Mouse (Mus musculus) B cell, adult (primary cell): ENCODE measurements around the gene Iffo1. TPM values are rescaled to one million over a fixed set of nuclear protein-coding genes. Genes with fewer than 3 reads are reported as not detected.

Source experiments
- total RNA-seq: library from RNA; stranded (reverse); gene quantifications from 4 replicates; pipeline ENCODE4 v1.2.4, GENCODE M21; 2023; ENCODE audit not compliant: inconsistent age

Gene Iffo1
- 34.0 to 42.8 TPM (median 41.9 TPM) in 4 replicates for total RNA-seq

DNA sequence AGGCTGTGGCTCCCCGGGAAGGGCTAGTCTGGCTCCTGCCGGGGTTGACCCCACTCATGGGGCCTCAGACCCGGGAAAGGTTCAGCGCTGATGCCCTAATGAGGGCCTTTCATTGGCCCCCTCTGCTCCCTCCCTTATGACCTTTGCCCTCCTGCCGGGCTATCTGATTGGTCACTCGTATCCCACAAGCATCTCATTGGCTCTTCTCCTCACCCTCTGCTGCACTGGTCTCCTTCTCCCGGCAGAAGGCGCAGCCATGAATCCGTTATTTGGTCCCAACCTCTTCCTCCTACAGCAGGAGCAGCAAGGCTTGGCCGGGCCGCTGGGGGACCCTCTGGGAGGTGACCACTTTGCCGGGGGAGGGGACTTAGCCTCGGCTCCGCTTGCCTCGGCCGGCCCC, at the start of gene Iffo1:
Iffo1 (plus strand) TSS at position 241 of the 400 bp plus-strand sequence.

DNA sequence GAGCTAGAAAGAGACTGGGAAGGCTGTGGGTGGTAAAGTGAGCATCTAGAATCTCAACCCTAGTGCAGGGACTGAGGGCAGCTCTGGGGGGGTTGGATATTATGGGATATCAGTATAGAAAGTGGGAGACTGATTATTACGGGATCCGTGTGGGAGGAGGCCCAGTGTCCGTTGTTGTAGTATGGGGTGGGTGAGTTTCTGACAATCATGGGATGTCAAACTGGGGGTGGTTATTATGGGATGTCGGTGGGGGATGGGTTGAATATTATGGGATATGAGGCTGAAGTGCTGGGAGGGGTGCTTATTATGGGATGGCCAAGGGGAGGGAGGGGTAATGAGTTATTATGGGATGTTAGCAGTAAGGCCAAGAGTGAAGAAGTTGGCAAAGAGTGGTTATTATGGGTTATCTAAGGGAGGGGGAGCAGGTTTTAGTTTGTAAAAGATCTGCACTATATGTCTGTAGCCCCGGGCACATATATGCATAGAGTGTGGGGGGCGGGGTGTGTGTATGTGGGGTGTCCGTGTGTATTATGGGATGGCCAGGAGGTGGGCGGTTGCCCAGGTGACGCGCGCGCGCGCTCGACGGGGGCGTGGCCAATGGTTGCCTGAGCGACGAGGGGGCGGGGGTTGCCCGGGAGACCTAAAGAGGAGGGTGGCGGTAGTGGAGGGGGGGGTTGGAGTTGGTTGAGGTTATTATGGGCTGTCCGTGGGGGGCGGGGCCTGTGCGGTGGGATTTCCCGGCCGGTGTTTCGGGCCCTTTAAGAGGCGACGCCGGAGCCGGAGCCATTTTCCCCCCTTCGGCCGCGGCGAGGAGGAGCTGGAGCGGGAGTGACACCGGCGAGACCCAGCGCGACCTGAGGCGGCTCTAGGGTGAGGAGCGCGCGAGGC, 49.4 kb upstream of the Iffo1 start, which contains the start of gene Chd4:
Chd4 (plus strand) TSS at position 591 of the 888 bp plus-strand sequence.

DNA sequence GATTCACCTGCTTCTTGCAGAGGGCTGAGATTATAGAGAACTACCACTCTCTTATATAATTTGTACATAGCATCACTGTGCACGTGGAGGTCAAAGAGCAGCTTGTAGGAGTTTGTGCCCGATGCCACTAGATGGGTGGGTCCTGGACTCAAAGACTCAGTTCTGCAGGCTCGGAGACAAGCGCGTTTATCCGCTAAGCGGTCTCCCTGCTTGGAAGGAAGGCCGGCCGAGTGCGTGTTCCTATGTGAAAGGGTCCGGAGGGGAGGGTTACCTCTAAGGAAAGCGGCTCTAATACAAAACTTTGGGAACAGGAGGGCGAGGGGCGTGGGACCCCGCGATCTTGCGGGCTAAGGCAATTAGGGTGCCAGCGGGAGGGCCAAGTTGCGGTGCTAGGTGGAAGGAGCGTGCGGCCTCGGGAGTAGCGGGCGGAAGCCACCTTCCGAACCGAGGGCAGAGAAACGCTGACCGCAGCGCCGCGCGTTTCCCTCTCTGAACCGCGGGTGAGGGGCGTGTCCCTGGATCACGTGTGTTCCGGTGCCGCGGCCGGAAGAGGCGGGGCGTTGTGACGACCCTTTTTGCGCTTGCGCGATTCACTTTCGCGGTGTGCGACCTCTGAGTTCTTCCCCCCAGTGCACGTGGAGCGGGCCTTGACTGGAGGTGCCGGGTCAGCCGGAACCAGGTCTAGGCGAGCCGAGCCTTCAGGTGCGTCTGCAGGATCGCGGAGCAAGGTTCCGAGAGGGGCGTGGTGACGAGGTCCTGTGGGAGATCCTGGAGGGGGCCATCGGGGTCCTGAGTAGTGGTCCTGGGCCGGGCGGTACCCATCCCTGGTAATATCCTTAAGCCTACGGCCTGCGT, 13.5 kb upstream of the Iffo1 start, which contains the start of gene Nop2:
Nop2 (plus strand) TSS at position 608 of the 855 bp plus-strand sequence.

DNA sequence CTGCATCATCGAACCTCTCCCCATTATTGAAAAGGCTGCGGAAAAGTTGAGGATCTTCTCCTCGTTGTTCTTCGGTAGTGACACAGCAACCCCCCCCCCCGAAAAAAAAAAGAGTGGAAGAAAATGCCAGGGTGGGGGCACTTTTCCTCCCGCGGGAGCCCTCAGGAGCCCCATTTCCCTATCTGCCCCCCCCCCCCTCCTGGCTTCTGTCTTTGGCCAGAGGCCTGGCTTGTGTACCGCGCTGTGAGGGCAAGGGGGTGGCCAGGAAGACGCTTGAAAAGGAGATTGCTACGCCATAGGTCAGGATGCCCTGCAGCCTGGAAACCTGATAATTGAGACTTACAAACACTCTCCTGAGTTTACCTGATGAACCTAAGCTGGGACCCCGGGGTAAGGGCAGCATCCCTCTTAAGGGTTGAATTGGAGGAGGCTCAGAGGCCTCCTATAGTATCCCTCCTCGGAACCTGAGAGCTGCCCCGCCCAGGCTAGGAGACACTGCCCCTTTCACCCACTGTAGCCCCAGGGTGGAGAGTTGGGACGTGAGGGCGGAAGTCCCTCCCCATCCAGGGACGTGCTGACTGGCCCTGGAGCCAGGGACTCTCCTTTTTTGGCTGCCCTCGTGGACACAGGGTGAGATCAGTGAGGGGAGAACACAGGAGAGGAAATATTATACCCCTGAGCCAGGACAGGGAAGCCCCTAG, 21.2 kb downstream of the Iffo1 start, which contains the start of gene Gapdh:
Gapdh (minus strand) TSS at position 417 of the 701 bp plus-strand sequence.

DNA sequence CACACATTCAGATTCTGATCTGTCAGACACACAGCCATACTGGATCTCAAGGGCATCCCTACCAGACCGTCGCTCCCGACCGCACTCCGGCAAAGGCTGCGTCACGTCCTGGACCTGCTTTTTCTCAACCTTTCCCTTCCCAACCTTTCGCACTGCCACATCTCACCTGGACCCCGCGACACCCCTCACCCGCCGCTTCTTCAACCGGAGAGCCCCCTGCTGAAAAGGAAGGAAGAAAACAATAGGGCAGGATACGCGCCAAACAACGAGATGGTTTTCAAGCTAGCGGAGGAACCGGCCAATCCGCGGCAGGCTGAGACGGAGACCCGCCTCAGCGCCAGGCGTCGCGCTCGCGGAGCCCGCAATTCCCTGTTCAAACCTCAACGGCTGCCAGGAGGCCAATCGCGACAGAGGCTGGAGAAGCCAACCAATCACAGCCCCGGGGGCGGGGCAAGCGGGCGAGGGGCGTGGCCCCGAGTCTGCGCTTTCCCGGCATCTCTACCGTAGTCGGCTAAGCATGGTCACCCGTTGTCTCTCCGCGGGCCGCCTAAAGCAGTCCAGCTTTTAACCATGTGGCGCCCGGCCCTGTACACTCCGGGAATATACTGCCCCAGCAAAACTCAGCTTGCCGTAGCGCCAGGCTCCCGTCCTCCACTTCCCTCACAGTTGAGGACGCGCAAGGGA, 46.4 kb downstream of the Iffo1 start, which contains the start of the genes Ncapd2 and Mrpl51:
Ncapd2 (minus strand) TSS at position 370 of the 684 bp plus-strand sequence.
Mrpl51 (plus strand) TSS at position 470 of the 684 bp plus-strand sequence.

Other genes with a start within 250 kb of the Iffo1 start
- gene Lag3, start 233.5 kb upstream of the Iffo1 start, total RNA-seq: 0.26 to 0.69 TPM (median 0.48 TPM) in 4 replicates
- gene Ptms, start 225.1 kb upstream of the Iffo1 start, total RNA-seq: 42.1 to 57.3 TPM (median 46.3 TPM) in 4 replicates
- 97.3 to 112 TPM (median 105 TPM) in 4 replicates for gene Mlf2, start 213.9 kb upstream of the Iffo1 start, total RNA-seq
- 51.9 to 60.4 TPM (median 54.0 TPM) in 4 replicates for gene Cops7a, start 179.7 kb upstream of the Iffo1 start, total RNA-seq
- gene Pianp, start 148.5 kb upstream of the Iffo1 start, total RNA-seq: 0.22 to 0.58 TPM (median 0.24 TPM) in 3 of 4 replicates, not detected in the other
- gene Zfp384, start 136.1 kb upstream of the Iffo1 start, total RNA-seq: 93.2 to 96.8 TPM (median 95.4 TPM) in 4 replicates
- 78.0 to 92.0 TPM (median 85.9 TPM) in 4 replicates for gene Ing4, start 105.5 kb upstream of the Iffo1 start, total RNA-seq
- 11.9 to 20.6 TPM (median 13.3 TPM) in 4 replicates for gene Acrbp, start 95.6 kb upstream of the Iffo1 start, total RNA-seq
- 11.6 to 15.7 TPM (median 14.9 TPM) in 4 replicates for gene Lpar5, start 77.3 kb upstream of the Iffo1 start, total RNA-seq
- gene Chd4, start 49.3 kb upstream of the Iffo1 start, total RNA-seq: 343 to 381 TPM (median 359 TPM) in 4 replicates
- 38.6 to 47.8 TPM (median 40.7 TPM) in 4 replicates for gene Nop2, start 13.3 kb upstream of the Iffo1 start, total RNA-seq
- gene Gapdh, start 21.2 kb downstream of the Iffo1 start, total RNA-seq: 423 to 488 TPM (median 460 TPM) in 4 replicates
- gene Ncapd2, start 46.5 kb downstream of the Iffo1 start, total RNA-seq: 44.6 to 67.4 TPM (median 48.7 TPM) in 4 replicates
- 30.5 to 36.3 TPM (median 35.7 TPM) in 4 replicates for gene Mrpl51, start 46.6 kb downstream of the Iffo1 start, total RNA-seq
- gene Vamp1, start 70.3 kb downstream of the Iffo1 start, total RNA-seq: 55.4 to 67.5 TPM (median 62.8 TPM) in 4 replicates
- gene Tapbpl, start 86.6 kb downstream of the Iffo1 start, total RNA-seq: 26.8 to 27.9 TPM (median 27.3 TPM) in 4 replicates
- 0.51 to 3.1 TPM (median 1.2 TPM) in 4 replicates for gene Cd27, start 91.8 kb downstream of the Iffo1 start, total RNA-seq
- not detected in 4 replicates for gene Tuba3a, start 140.8 kb downstream of the Iffo1 start, total RNA-seq
- gene Ltbr, start 168.6 kb downstream of the Iffo1 start, total RNA-seq: 0.48 to 2.2 TPM (median 1.1 TPM) in 4 replicates
- 0.15 TPM in 1 of 4 replicates, not detected in the others for gene Scnn1a, start 175.4 kb downstream of the Iffo1 start, total RNA-seq
- gene Tnfrsf1a, start 204.1 kb downstream of the Iffo1 start, total RNA-seq: 1.2 to 2.4 TPM (median 1.5 TPM) in 4 replicates
- not detected in 4 replicates for gene Plekhg6, start 235.6 kb downstream of the Iffo1 start, total RNA-seq